Mouse (Mus musculus) myocyte (in vitro differentiated cells): Measurements from ENCODE around the gene Nomo1. TPM values are rescaled to one million over a fixed set of nuclear protein-coding genes. Genes with fewer than 3 reads are reported as not detected.
A peak's percentile ranks its signal among the peaks of the same experiment; 100 is the strongest.

Experiments used
- H3K27me3 ChIP-seq: one replicate; pipeline ENCODE4 v1.6.1; 2011; ENCODE audit not compliant: control insufficient read depth, insufficient read depth, insufficient read length
- H3K36me3 ChIP-seq: one replicate; pipeline ENCODE4 v1.6.1; 2011; ENCODE audit not compliant: control insufficient read depth, insufficient read depth
- H3K4me2 ChIP-seq: one replicate; pipeline ENCODE4 v1.6.1; 2011; ENCODE audit warnings: low read depth, control low read depth
- H3K4me3 ChIP-seq: one replicate; pipeline ENCODE4 v1.5.1; 2011; ENCODE audit warnings: mild to moderate bottlenecking, control low read depth, moderate library complexity
- H3K79me2 ChIP-seq: one replicate; pipeline ENCODE4 v1.6.1; 2011; ENCODE audit not compliant: control insufficient read depth, insufficient read depth
- H3ac ChIP-seq: one replicate; pipeline ENCODE4 v1.6.1; 2011; ENCODE audit not compliant: control insufficient read depth, insufficient read length
- CEBPB ChIP-seq: IDR thresholded peaks from 2 replicates; pipeline ENCODE4 v1.6.1; 2011; ENCODE audit warnings: mild to moderate bottlenecking, moderate library complexity; ENCODE audit not compliant: poor library complexity, insufficient read depth, severe bottlenecking
- E2F4 ChIP-seq: IDR thresholded peaks from one replicate; pipeline ENCODE4 v1.6.1; 2011; ENCODE audit warnings: mild to moderate bottlenecking, control low read depth, moderate library complexity; ENCODE audit not compliant: insufficient read depth
- MAX ChIP-seq: IDR thresholded peaks from one replicate; pipeline ENCODE4 v1.6.1; 2011; ENCODE audit warnings: low read depth, mild to moderate bottlenecking, control low read depth
- MYOD1 ChIP-seq, 3 experiments: IDR thresholded peaks; one replicate each; pipeline ENCODE4 v1.6.1; 2011; ENCODE audit warnings: control low read depth in 2 of 3, low read depth in 2 of 3, mild to moderate bottlenecking in 2 of 3, moderate library complexity in 1 of 3; ENCODE audit not compliant: insufficient read length in 2 of 3, control insufficient read depth in 1 of 3
- MYOG ChIP-seq, 3 experiments: IDR thresholded peaks; one replicate each; pipeline ENCODE4 v1.6.1; 2011; ENCODE audit warnings: control low read depth in 2 of 3, low read depth in 2 of 3, mild to moderate bottlenecking in 2 of 3; ENCODE audit not compliant: insufficient read length in 2 of 3, control insufficient read depth in 1 of 3, insufficient read depth in 1 of 3
- POLR2A ChIP-seq: IDR thresholded peaks from one replicate; pipeline ENCODE4 v1.6.1; 2011; ENCODE audit warnings: low read depth, mild to moderate bottlenecking, control low read depth, moderate library complexity; ENCODE audit not compliant: insufficient read length
- POLR2AphosphoS2 ChIP-seq: IDR thresholded peaks from one replicate; pipeline ENCODE4 v1.6.1; 2011; ENCODE audit warnings: low read depth, control low read depth; ENCODE audit not compliant: insufficient read length
- REST ChIP-seq: IDR thresholded peaks from one replicate; pipeline ENCODE4 v1.6.1; 2011; ENCODE audit warnings: mild to moderate bottlenecking, control low read depth, moderate library complexity; ENCODE audit not compliant: insufficient read depth, insufficient read length
- SRF ChIP-seq: IDR thresholded peaks from one replicate; pipeline ENCODE4 v1.6.1; 2011; ENCODE audit warnings: low read depth; ENCODE audit not compliant: control insufficient read depth, insufficient read length
- TCF12 ChIP-seq: IDR thresholded peaks from one replicate; pipeline ENCODE4 v1.6.1; 2011; ENCODE audit warnings: mild to moderate bottlenecking, control low read depth; ENCODE audit not compliant: poor library complexity, insufficient read depth, severe bottlenecking
- TCF3 ChIP-seq: IDR thresholded peaks from one replicate; pipeline ENCODE4 v1.6.1; 2011; ENCODE audit warnings: low read depth, control low read depth; ENCODE audit not compliant: insufficient read length
- USF1 ChIP-seq: IDR thresholded peaks from one replicate; pipeline ENCODE4 v1.6.1; 2011; ENCODE audit warnings: low read depth, mild to moderate bottlenecking, control low read depth, moderate library complexity
- polyA plus RNA-seq: library from polyadenylated mRNA; unstranded; fragments of >200 nt; fragmentation: generic; extraction: Trizol; gene quantifications from one replicate; pipeline ENCODE4 v1.2.1, GENCODE M21; 2012; ENCODE audit warnings: missing spikeins

Nomo1 gene
- polyA plus RNA-seq, 1 experiment = 79.2 TPM

DNA sequence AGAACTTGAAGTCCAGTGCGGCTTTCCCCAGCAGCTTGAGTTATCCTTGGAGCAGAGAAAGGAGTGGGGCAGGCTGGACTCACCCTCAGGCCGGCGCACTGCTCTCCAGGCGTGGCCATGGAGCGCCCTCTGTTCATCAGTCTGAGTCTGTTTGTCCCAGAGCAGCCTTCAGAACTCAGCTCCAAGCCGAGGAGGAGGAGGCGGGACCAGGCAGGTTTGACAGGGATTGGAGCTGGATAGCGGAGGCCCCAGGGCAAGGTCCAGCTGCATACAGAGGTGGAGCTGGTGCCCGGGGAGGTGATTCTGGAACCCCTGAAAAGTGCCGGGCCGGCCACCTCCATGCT is 3.4 kb upstream of the Nomo1 start, which contains the start of gene Abcc6:
TSS of gene Abcc6 (minus strand) at position 158 of the 344 bp plus-strand sequence.
- Histone ChIP-seq H3K4me3 (no peak within 1 kb of the TSS), H3K4me2 (no peak within 1 kb of the TSS), H3K27me3 (no peaks in the 10 kb centered on the region), H3ac (no peak within 1 kb of the TSS), H3K36me3 (no peaks in the 10 kb centered on the region), H3K79me2 (peaks cover 7% of the 10 kb centered on the region)
- TF ChIP-seq MYOG (IDR thresholded peaks at IDR 0.05; ENCODE audit: control insufficient read depth in 1 of 3, insufficient read depth in 1 of 3, insufficient read length in 2 of 3, low read depth in 2 of 3) (no peak), SRF (no peak), CEBPB (no peak)

DNA sequence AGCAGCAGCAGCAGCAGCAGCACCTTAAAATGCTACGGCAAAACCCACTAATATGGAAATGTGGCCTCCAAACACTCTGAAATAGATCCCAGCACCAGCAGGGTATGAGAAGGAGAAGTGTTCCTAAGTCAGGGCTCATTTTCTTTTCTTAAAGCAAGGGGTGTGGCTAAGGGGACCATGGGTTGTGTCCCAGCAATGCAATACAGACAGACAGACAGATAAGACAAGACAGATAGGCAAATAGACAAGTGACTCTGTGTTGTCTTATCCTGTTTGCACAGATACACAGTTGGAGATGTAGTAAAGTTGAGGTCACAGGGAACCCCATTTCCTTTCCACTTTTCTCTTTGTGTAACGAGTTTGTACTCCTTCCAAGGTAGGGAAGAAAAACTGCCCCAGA is 2.4 kb upstream of the Nomo1 start:
- no peak overlapping the region for H3ac ChIP-seq
- H3K4me3 ChIP-seq = no peak overlapping the region
- TF ChIP-seq CEBPB (no peak), REST (no peak), TCF3 (no peak), MYOD1 (IDR thresholded peaks at IDR 0.05; ENCODE audit: control insufficient read depth in 1 of 3, insufficient read length in 2 of 3, low read depth in 2 of 3) (no peak), POLR2AphosphoS2 (no peak), E2F4 (no peak), POLR2A (no peak), MAX (no peak), MYOG (IDR thresholded peaks at IDR 0.05; ENCODE audit: control insufficient read depth in 1 of 3, insufficient read depth in 1 of 3, insufficient read length in 2 of 3, low read depth in 2 of 3) (no peak), TCF12 (no peak), SRF (no peak), USF1 (no peak)
- H3K4me2 ChIP-seq = no peak overlapping the region
- H3K27me3 ChIP-seq = no peaks in the 10 kb centered on the region
- H3K79me2 ChIP-seq = peaks cover 7% of the 10 kb centered on the region
- H3K36me3 ChIP-seq = no peaks in the 10 kb centered on the region

DNA sequence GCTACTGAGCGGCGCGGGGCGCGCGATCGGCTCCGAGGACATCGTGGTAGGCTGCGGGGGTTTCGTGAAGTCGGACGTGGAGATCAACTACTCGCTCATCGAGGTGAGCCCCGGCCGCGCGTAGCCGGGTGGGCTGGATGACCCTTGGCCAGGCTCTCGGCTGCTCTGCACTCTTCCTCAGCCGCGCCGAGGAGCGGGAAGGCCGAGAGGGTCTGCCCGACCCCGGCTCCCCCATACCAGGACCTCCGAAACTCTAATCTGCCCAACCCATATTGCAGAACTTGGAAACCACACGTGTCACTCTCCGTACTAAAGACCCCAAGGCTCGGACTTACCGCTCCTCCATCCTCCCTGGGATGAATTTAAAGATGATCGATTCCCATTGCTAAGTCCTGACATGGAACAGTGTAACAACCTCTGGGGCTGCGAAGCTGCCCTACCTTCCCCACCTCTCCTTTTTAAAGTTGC is 406 bp downstream of the Nomo1 start:
- Histone ChIP-seq H3K36me3 (no peaks in the 10 kb centered on the region), H3K4me2 (peak overlapping the region; percentile 96), H3K79me2 (peaks cover 7% of the 10 kb centered on the region), H3K27me3 (no peaks in the 10 kb centered on the region), H3ac (peak overlapping the region; percentile 91), H3K4me3 (peak overlapping the region; percentile 44)
- TF ChIP-seq POLR2A = no peak
- TF ChIP-seq TCF12 = no peak
- no peak for TF ChIP-seq E2F4
- no peak for TF ChIP-seq TCF3
- TF ChIP-seq USF1 = no peak
- no peak for TF ChIP-seq CEBPB
- no peak for TF ChIP-seq MYOD1 (IDR thresholded peaks at IDR 0.05; ENCODE audit: control insufficient read depth in 1 of 3, insufficient read length in 2 of 3, low read depth in 2 of 3)
- no peak for TF ChIP-seq SRF
- TF ChIP-seq POLR2AphosphoS2 = no peak
- no peak for TF ChIP-seq MAX
- TF ChIP-seq REST = no peak
- TF ChIP-seq MYOG (IDR thresholded peaks at IDR 0.05; ENCODE audit: control insufficient read depth in 1 of 3, insufficient read depth in 1 of 3, insufficient read length in 2 of 3, low read depth in 2 of 3) = no peak

DNA sequence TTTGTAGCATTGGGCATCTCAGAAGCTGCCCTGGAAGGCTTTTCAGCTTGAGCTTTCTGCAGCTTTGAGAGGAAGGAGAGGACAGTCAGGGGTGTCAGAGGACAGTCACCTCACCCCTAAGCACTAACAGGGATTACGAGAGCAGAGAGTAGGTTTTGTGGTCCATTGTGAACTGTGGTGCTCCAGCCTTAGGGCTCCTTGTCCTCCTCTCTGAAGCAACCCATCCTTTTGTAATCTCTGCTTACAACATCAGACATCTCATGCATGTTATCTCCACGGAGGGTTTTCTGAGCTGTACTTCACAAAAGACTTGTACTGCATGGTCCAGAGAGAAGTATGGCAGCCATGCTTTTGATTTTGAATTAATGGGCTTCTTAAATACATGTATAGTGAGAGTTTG is 1.5 kb downstream of the Nomo1 start:
- Histone ChIP-seq H3K4me2 (peak overlapping the region; percentile 96), H3K27me3 (no peaks in the 10 kb centered on the region), H3K79me2 (peaks cover 7% of the 10 kb centered on the region), H3K4me3 (peak overlapping the region; percentile 44), H3ac (no peak overlapping the region), H3K36me3 (no peaks in the 10 kb centered on the region)
- TF ChIP-seq TCF12 (no peak), SRF (no peak), REST (no peak), CEBPB (no peak), MAX (no peak), USF1 (no peak), POLR2A (no peak), MYOG (IDR thresholded peaks at IDR 0.05; ENCODE audit: control insufficient read depth in 1 of 3, insufficient read depth in 1 of 3, insufficient read length in 2 of 3, low read depth in 2 of 3) (no peak), POLR2AphosphoS2 (no peak), MYOD1 (IDR thresholded peaks at IDR 0.05; ENCODE audit: control insufficient read depth in 1 of 3, insufficient read length in 2 of 3, low read depth in 2 of 3) (no peak), E2F4 (no peak), TCF3 (no peak)

DNA sequence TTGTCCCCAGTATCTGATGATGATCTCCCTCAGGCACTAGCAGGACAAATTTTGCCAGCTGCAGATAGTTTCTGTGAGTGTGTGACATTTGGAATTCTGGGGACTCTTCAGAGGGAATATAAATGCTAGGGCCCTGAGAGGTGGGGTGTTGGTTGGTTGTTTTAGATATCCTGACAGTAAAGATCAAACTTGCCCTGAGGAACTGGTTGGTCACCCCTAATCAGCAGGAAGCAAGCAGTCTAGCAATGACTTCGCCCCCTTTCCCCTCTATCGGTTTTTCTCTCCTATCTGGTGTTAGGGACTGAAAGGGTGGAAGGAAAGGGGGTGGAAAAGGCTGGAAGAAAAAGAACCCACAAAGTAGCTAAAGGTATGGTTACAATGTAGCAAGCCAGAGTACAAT is 2.0 kb downstream of the Nomo1 start:
- Histone ChIP-seq H3ac (no peak overlapping the region), H3K4me3 (no peak overlapping the region), H3K27me3 (no peaks in the 10 kb centered on the region), H3K36me3 (no peaks in the 10 kb centered on the region), H3K4me2 (no peak overlapping the region), H3K79me2 (peaks cover 7% of the 10 kb centered on the region)
- TF ChIP-seq E2F4 (no peak), CEBPB (no peak), POLR2A (no peak), TCF3 (no peak), USF1 (no peak), MYOD1 (IDR thresholded peaks at IDR 0.05; ENCODE audit: control insufficient read depth in 1 of 3, insufficient read length in 2 of 3, low read depth in 2 of 3) (no peak), MAX (no peak)
